Mouse (Mus musculus) stomach, embryonic 16.5 days (tissue): ENCODE results near the gene Cpeb1. TPM values are rescaled to one million over a fixed set of nuclear protein-coding genes. Genes with fewer than 3 reads are reported as not detected.

Experiments
- ATAC-seq: fragments of 200-750 bp; cut with Nextera tagmentation; 2 replicates; pipeline ENCODE4 v1.8.0; 2017; ENCODE audit warnings: moderate number of reproducible peaks, moderate TSS enrichment; ENCODE audit not compliant: insufficient read depth, low FRiP score
- H3K27ac ChIP-seq: fragments of 300-500 bp; sonication (generic); 2 replicates; pipeline ENCODE4 v1.5.1; 2014; ENCODE audit warnings: low read length
- H3K27me3 ChIP-seq: fragments of 300-500 bp; sonication (generic); 2 replicates; pipeline ENCODE4 v1.6.1; 2014; ENCODE audit warnings: low read length, control low read depth, mixed read lengths; ENCODE audit not compliant: control insufficient read depth, insufficient read depth
- H3K36me3 ChIP-seq: fragments of 300-500 bp; sonication (generic); 2 replicates; pipeline ENCODE4 v1.6.1; 2014; ENCODE audit warnings: low read length; ENCODE audit not compliant: control insufficient read depth, insufficient read depth
- H3K4me1 ChIP-seq: fragments of 300-500 bp; sonication (generic); 2 replicates; pipeline ENCODE4 v1.6.1; 2014; ENCODE audit warnings: low read length, control low read depth, mixed read lengths; ENCODE audit not compliant: control insufficient read depth, insufficient read depth
- H3K4me2 ChIP-seq: fragments of 300-500 bp; sonication (generic); 2 replicates; pipeline ENCODE4 v1.6.1; 2014; ENCODE audit warnings: low read depth, low read length, mixed read lengths
- H3K4me3 ChIP-seq: fragments of 300-500 bp; sonication (generic); replicated peaks from 2 replicates; pipeline ENCODE4 v1.5.1; 2014; ENCODE audit warnings: mild to moderate bottlenecking, low read length
- H3K9ac ChIP-seq: fragments of 300-500 bp; sonication (generic); 2 replicates; pipeline ENCODE4 v1.6.1; 2014; ENCODE audit warnings: low read length
- H3K9me3 ChIP-seq: fragments of 300-500 bp; sonication (generic); replicated peaks from 2 replicates; pipeline ENCODE4 v1.6.1; 2016; ENCODE audit warnings: low read length, control low read depth; ENCODE audit not compliant: control insufficient read depth
- whole genome bisulfite sequencing: fragments of 180-500 bp; shearing (Covaris S2); extraction: QIAGEN DNeasy Blood & Tissue Kit; methylation state at CpG from one replicate; pipeline ENCODE4 v1.1.7; 2014; 5-methylcytosine and 5-hydroxymethylcytosine counted together
- polyA plus RNA-seq: library from polyadenylated mRNA; unstranded; fragments of >200 nt; fragmentation: Nextera tagmentation; extraction: Ambion mirVana; gene quantifications from 2 replicates; pipeline ENCODE4 v1.2.1, GENCODE M21; 2015

Gene Cpeb1
- polyA plus RNA-seq, 1 experiment from 2014 or later = 1.6 TPM

GRCm38 (mm10) chr7:81303682-81304081 lies 151.6 kb downstream of the Cpeb1 start:
- no peak overlapping the region for H3K27ac ChIP-seq
- no peaks in the 10 kb centered on the region for H3K27me3 ChIP-seq
- H3K36me3 ChIP-seq = no peaks in the 10 kb centered on the region
- no peak overlapping the region for H3K9ac ChIP-seq
- WGBS = 78% methylated on average over 2 of the region's 2 CpGs
- no peak overlapping the region for H3K4me2 ChIP-seq
- no peaks in the 10 kb centered on the region for H3K4me1 ChIP-seq
- ATAC-seq = no peak
- H3K9me3 ChIP-seq = no peaks in the 10 kb centered on the region
- no peak overlapping the region for H3K4me3 ChIP-seq

DNA sequence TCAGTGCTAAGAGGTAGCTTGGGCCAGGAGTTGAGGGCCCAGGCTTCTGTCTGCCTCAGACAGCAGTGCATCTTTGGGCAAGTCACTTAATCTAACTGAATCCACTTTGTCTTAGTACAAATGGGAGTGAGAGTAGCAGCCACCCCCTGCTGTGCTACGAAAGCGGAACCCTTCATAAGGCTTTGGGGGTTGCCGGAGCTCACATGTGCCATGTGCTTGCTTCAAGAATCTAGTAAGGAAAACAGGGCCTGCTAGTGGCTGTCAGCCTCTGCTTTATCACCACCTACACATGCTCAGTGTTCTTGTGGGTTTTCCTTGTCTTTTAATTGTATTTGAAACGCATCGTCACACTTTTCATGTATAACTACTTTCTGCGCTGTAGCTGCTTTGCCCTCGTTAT lies 153.9 kb downstream of the Cpeb1 start:
- Histone ChIP-seq H3K4me3 (no peak overlapping the region), H3K4me1 (no peaks in the 10 kb centered on the region), H3K27me3 (no peaks in the 10 kb centered on the region), H3K27ac (no peak overlapping the region), H3K4me2 (no peak overlapping the region), H3K9ac (no peak overlapping the region), H3K36me3 (no peaks in the 10 kb centered on the region), H3K9me3 (no peaks in the 10 kb centered on the region)
- 78% methylated on average over 7 of the region's 7 CpGs for WGBS
- no peak for ATAC-seq

DNA sequence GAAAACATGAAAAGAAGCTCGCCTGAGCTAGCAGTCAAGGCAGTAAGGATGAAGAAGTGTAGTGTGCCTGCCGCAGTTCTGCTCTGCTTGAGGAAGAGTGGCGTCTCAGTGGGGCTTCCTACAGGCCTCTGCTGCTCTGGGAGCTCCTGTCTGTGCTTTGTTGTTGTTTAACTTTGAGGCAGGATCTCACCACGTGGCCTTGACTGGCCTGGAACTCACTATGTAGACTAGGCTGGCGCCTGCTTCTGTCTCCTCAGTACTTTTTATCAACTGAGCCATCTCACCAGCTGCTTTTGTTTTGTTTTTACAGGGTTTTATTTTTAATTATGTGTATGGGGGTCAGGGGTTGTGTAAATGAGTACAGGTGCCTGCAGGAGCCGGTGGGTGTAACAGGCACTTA lies 157.1 kb downstream of the Cpeb1 start:
- Histone ChIP-seq H3K4me3 (no peak overlapping the region), H3K36me3 (no peaks in the 10 kb centered on the region), H3K27me3 (no peaks in the 10 kb centered on the region), H3K9me3 (no peaks in the 10 kb centered on the region), H3K27ac (no peak overlapping the region), H3K9ac (no peak overlapping the region), H3K4me1 (no peaks in the 10 kb centered on the region), H3K4me2 (no peak overlapping the region)
- ATAC-seq = no peak
- WGBS = 32% methylated on average over 6 of the region's 6 CpGs

Other genes starting within 250 kb of the Cpeb1 start
- gene Pde8a, start 241.9 kb downstream of the Cpeb1 start, polyA plus RNA-seq = 2.4 and 3.0 TPM in 2 replicates
- gene Rps17, start 110.2 kb downstream of the Cpeb1 start, polyA plus RNA-seq = 1,067 and 1,217 TPM in 2 replicates
- 4.9 and 5.4 TPM in 2 replicates for gene Ap3b2, start 38.5 kb upstream of the Cpeb1 start, polyA plus RNA-seq
- gene BC048679, start 42.8 kb upstream of the Cpeb1 start, polyA plus RNA-seq = not detected in 2 replicates
- 0.09 and 2.4 TPM in 2 replicates for gene Fsd2, start 111.5 kb upstream of the Cpeb1 start, polyA plus RNA-seq
- gene Whamm, start 115.8 kb upstream of the Cpeb1 start, polyA plus RNA-seq = 1.1 and 1.4 TPM in 2 replicates